Mouse (Mus musculus) leukemia stem cell, adult 10-12 weeks (primary cell): ENCODE measurements around the gene Mrpl28. TPM values are rescaled to one million over a fixed set of nuclear protein-coding genes. Genes with fewer than 3 reads are reported as not detected.

Experiments
- polyA plus RNA-seq: library from polyadenylated mRNA; stranded (reverse); fragments of >175 nt; gene quantifications from 2 replicates; pipeline ENCODE4 v1.2.3, GENCODE M21; 2012; ENCODE audit warnings: low replicate concordance

Mrpl28 gene
- 112 and 181 TPM in 2 replicates for polyA plus RNA-seq

GRCm38 (mm10) chr17:26123267-26123684 lies at the start of gene Mrpl28:
TSS of gene Mrpl28 (plus strand) at chr17:26123500.

GRCm38 (mm10) chr17:26089905-26090632 lies 33.2 kb upstream of the Mrpl28 start, which contains the start of gene Decr2:
TSS of gene Decr2 (minus strand) at chr17:26090337.

GRCm38 (mm10) chr17:26095121-26095740 lies 28.1 kb upstream of the Mrpl28 start, which contains the start of gene Nme4:
TSS of gene Nme4 (minus strand) at chr17:26095602.

GRCm38 (mm10) chr17:26113181-26113948 lies 9.9 kb upstream of the Mrpl28 start, which contains the start of gene Tmem8:
TSS of gene Tmem8 (plus strand) at chr17:26113299.

GRCm38 (mm10) chr17:26138239-26138836 lies 15.0 kb downstream of the Mrpl28 start, which contains the start of gene Axin1:
TSS of gene Axin1 (plus strand) at chr17:26138688.

Other genes with a start within 250 kb of the Mrpl28 start
- 60.7 and 67.0 TPM in 2 replicates for gene Mettl26, start 248.4 kb upstream of the Mrpl28 start, polyA plus RNA-seq
- 1.4 and 1.7 TPM in 2 replicates for gene Wfikkn1, start 242.6 kb upstream of the Mrpl28 start, polyA plus RNA-seq
- gene Rab40c, start 203.8 kb upstream of the Mrpl28 start, polyA plus RNA-seq = 12.5 and 13.4 TPM in 2 replicates
- gene Pigq, start 178.6 kb upstream of the Mrpl28 start, polyA plus RNA-seq = 354 and 1,450 TPM in 2 replicates
- gene Nhlrc4, start 178.5 kb upstream of the Mrpl28 start, polyA plus RNA-seq = 0.28 and 3.2 TPM in 2 replicates
- 0.09 TPM in 1 of 2 replicates, not detected in the other for gene A930017K11Rik, start 170.9 kb upstream of the Mrpl28 start, polyA plus RNA-seq
- gene Capn15, start 137.7 kb upstream of the Mrpl28 start, polyA plus RNA-seq = 78.7 and 121 TPM in 2 replicates
- 4.8 and 7.2 TPM in 2 replicates for gene Rab11fip3, start 53.9 kb upstream of the Mrpl28 start, polyA plus RNA-seq
- 0.11 and 0.89 TPM in 2 replicates for gene Decr2, start 33.2 kb upstream of the Mrpl28 start, polyA plus RNA-seq
- gene Nme4, start 27.9 kb upstream of the Mrpl28 start, polyA plus RNA-seq = 55.7 and 62.6 TPM in 2 replicates
- 5.9 and 15.9 TPM in 2 replicates for gene Tmem8, start 10.2 kb upstream of the Mrpl28 start, polyA plus RNA-seq
- gene Axin1, start 15.2 kb downstream of the Mrpl28 start, polyA plus RNA-seq = 36.8 and 40.9 TPM in 2 replicates
- 7.8 and 8.9 TPM in 2 replicates for gene Pdia2, start 75.6 kb downstream of the Mrpl28 start, polyA plus RNA-seq
- gene Rgs11, start 79.5 kb downstream of the Mrpl28 start, polyA plus RNA-seq = 1.3 and 3.5 TPM in 2 replicates
- gene Arhgdig, start 84.3 kb downstream of the Mrpl28 start, polyA plus RNA-seq = 1.5 and 4.5 TPM in 2 replicates
- 1.2 and 6.5 TPM in 2 replicates for gene Fam234a, start 120.7 kb downstream of the Mrpl28 start, polyA plus RNA-seq
- gene Luc7l, start 129.4 kb downstream of the Mrpl28 start, polyA plus RNA-seq = 41.6 and 47.4 TPM in 2 replicates